Mouse (Mus musculus) E14TG2a.4 (cell line): ENCODE measurements at regions not wholly inside any gene's neighbourhood (a gene's known extent, or its start where the extent isn't known, plus 50 kb on each side); places are given as distances from the start of the nearest gene placed in this dataset.
"Not testable (repeated sequence)": the region's sequence is repeated elsewhere in the genome, so short reads cannot be mapped to it uniquely, and the experiment has no call there.

Source experiments
- H3K27me3 ChIP-seq: 2 replicates; pipeline ENCODE4 v1.6.1; 2014; ENCODE audit warnings: low read length, control low read depth; ENCODE audit not compliant: insufficient read depth
- H3K36me3 ChIP-seq: 2 replicates; pipeline ENCODE4 v1.6.1; 2014; ENCODE audit warnings: low read length, control low read depth; ENCODE audit not compliant: insufficient read depth
- H3K4me1 ChIP-seq: replicated peaks from 2 replicates; pipeline ENCODE4 v1.6.1; 2014; ENCODE audit warnings: low read depth, low read length, control low read depth
- H3K4me3 ChIP-seq: replicated peaks from 2 replicates; pipeline ENCODE4 v1.5.1; 2014; ENCODE audit warnings: mild to moderate bottlenecking, low read length
- H3K9me3 ChIP-seq: 2 replicates; pipeline ENCODE4 v1.6.1; 2014; ENCODE audit warnings: low read length, control low read depth
- CTCF ChIP-seq: conservative IDR thresholded peaks from 2 replicates; pipeline ENCODE4 v1.5.1; 2014; ENCODE audit warnings: low read length
- NANOG ChIP-seq: IDR thresholded peaks from 2 replicates; pipeline ENCODE4 v1.6.1; 2014; ENCODE audit warnings: borderline replicate concordance, low read length, mixed read lengths
- POU5F1 ChIP-seq: IDR thresholded peaks from 2 replicates; pipeline ENCODE4 v1.6.1; 2014; ENCODE audit warnings: low read length, borderline replicate concordance

GRCm38 (mm10) chr12:70655411-70655811 is 169.9 kb upstream of the Frmd6 start:
- H3K9me3 ChIP-seq: no peaks in the 10 kb centered on the region
- H3K4me1 ChIP-seq: no peaks in the 10 kb centered on the region
- no peak overlapping the region for H3K4me3 ChIP-seq
- TF ChIP-seq CTCF: no peak
- TF ChIP-seq NANOG: no peak
- TF ChIP-seq POU5F1: no peak
- H3K27me3 ChIP-seq: no peaks in the 10 kb centered on the region
- H3K36me3 ChIP-seq: no peaks in the 10 kb centered on the region

DNA sequence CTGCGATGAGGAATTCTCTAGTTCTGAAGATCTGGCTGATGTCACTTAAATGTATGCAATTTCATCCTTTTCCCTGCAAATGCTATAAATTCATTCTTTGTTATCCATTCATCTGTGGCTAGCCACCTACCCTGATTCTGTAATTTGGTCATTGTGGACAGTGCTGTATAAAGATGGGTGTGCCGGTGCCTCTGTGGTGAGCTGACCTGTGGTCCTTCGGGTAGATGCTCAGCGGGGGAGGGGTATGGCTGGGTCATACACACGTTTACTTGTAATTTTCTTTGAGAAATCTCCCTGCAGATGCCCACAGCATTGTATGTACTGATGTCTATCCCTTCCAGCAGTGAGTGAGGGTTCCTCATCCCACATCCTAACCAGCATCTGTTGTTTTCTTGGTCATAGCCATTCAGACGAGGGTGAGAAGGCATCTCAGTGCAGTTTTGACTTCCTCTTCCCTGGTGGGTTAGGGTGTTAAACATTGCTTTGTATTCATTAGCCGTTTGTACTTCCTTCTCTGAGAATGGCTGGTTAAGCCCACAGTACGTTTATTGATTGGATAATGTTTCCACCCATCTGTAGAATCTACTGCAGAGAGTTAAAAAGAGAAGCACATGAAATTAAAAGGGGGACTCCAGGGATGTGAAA is 169.3 kb upstream of the Frmd6 start:
- no peak overlapping the region for H3K4me3 ChIP-seq
- no peaks in the 10 kb centered on the region for H3K27me3 ChIP-seq
- H3K9me3 ChIP-seq: no peaks in the 10 kb centered on the region
- TF ChIP-seq NANOG (no peak), POU5F1 (no peak), CTCF (no peak)
- H3K36me3 ChIP-seq: no peaks in the 10 kb centered on the region
- H3K4me1 ChIP-seq: no peaks in the 10 kb centered on the region

DNA sequence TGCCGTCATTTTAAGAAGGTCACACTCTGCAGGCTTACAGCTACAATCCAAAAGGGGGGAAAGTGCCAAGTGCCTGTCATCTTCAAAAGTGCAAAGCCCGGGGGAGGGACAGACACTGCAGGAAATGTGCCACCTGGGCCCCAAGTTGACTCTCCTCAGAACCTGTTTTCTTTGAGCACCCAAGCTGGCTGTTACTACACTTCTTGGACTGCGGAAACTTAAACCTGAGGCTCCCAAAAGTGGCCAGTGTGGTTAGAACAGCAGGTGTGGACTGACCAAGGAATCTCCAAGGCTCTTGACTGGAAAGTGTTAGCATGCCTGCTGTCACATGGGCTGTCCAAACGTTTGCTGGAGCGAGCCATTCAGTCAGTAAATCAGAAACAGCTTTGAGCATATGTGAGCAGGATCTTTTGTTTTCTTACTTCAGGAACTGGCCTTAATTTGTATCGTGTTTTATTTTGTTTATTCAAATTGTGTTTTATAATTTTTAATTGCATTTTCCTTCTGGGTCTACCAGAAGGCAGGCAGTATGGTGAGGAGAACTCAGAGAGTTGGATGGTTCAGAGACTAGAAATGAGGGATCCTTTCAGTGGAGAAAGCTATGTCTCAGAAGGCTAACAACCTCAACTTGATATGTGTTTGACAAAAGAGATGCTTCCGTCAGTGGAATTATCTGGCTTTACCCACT is 168.4 kb upstream of the Frmd6 start:
- H3K36me3 ChIP-seq: no peaks in the 10 kb centered on the region
- no peaks in the 10 kb centered on the region for H3K9me3 ChIP-seq
- TF ChIP-seq CTCF: no peak
- TF ChIP-seq POU5F1: no peak
- TF ChIP-seq NANOG: no peak
- no peaks in the 10 kb centered on the region for H3K4me1 ChIP-seq
- H3K27me3 ChIP-seq: no peaks in the 10 kb centered on the region
- H3K4me3 ChIP-seq: no peak overlapping the region

GRCm38 (mm10) chr12:70657493-70657810 is 167.9 kb upstream of the Frmd6 start:
- no peaks in the 10 kb centered on the region for H3K9me3 ChIP-seq
- no peak for TF ChIP-seq NANOG
- no peak for TF ChIP-seq POU5F1
- no peak for TF ChIP-seq CTCF
- H3K36me3 ChIP-seq: no peaks in the 10 kb centered on the region

GRCm38 (mm10) chr12:70658106-70658505 is 167.2 kb upstream of the Frmd6 start:
- no peaks in the 10 kb centered on the region for H3K9me3 ChIP-seq
- H3K4me1 ChIP-seq: no peaks in the 10 kb centered on the region
- H3K36me3 ChIP-seq: no peaks in the 10 kb centered on the region
- H3K4me3 ChIP-seq: no peak overlapping the region
- no peak for TF ChIP-seq NANOG
- TF ChIP-seq CTCF: no peak
- H3K27me3 ChIP-seq: no peaks in the 10 kb centered on the region

More at GRCm38 (mm10) chr12:70657493-70657810, 167.9 kb upstream of the Frmd6 start:
- Histone ChIP-seq H3K27me3 (no peaks in the 10 kb centered on the region), H3K4me3 (no peak overlapping the region), H3K4me1 (no peaks in the 10 kb centered on the region)

DNA sequence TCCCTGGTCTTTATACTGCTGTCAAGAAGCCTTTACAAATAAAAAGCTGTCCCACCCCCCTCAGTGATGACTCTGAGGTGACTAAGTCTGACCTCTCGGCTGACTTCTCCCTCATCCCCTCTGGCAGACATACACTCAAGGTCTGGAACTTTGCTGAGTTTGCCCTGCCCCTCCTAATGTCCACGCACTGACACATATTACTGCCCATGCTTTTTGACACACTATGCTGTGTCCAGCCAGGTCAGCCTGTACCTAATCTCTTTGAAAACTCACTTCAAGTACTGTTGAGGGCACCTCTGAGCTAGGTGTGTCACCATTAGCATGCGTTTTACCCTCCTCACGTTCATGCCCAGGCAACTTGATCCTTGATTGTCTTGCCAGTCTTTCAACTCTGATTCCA is 164.9 kb upstream of the Frmd6 start:
- Histone ChIP-seq H3K9me3 (no peaks in the 10 kb centered on the region), H3K36me3 (no peaks in the 10 kb centered on the region), H3K4me1 (no peaks in the 10 kb centered on the region), H3K4me3 (no peak overlapping the region), H3K27me3 (no peaks in the 10 kb centered on the region)
- no peak for TF ChIP-seq CTCF

GRCm38 (mm10) chr12:70668158-70668557 is 157.2 kb upstream of the Frmd6 start:
- not testable (repeated sequence) for H3K9me3 ChIP-seq

GRCm38 (mm10) chr12:70672115-70672514 is 153.2 kb upstream of the Frmd6 start:
- H3K4me1 ChIP-seq: no peaks in the 10 kb centered on the region; the same call in 1 of the 2 replicates
- TF ChIP-seq NANOG (no peak), POU5F1 (no peak), CTCF (no peak)
- H3K4me3 ChIP-seq: no peak overlapping the region
- no peaks in the 10 kb centered on the region for H3K9me3 ChIP-seq
- no peaks in the 10 kb centered on the region for H3K27me3 ChIP-seq
- no peaks in the 10 kb centered on the region for H3K36me3 ChIP-seq

More at GRCm38 (mm10) chr12:70668158-70668557, 157.2 kb upstream of the Frmd6 start:
- not testable (repeated sequence) for H3K27me3 ChIP-seq, H3K36me3 ChIP-seq, H3K4me3 ChIP-seq, H3K4me1 ChIP-seq

DNA sequence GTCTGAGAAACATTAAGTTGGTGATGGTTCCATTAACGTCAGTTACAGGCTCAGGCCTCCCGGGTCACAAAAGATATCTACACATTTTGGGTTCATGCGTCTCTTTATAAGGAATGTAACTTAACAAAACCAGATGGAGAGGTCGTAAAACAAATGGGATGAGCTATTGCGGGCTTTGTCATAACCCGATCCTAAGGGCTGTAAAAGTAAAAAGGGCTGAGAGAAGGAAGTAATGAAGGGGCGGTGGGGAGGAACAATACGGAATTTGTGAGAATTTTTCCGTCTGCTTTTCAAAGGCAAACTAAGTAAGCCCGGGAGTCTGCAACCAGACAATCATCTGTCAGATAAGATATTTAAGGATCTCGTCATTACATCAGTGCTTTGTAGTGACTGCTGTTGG is 152.1 kb upstream of the Frmd6 start:
- no peak for TF ChIP-seq POU5F1
- no peak for TF ChIP-seq CTCF
- TF ChIP-seq NANOG: no peak
- peaks cover 3% of the 10 kb centered on the region for H3K9me3 ChIP-seq
- H3K4me1 ChIP-seq: no peaks in the 10 kb centered on the region; the same call in 1 of the 2 replicates
- H3K4me3 ChIP-seq: no peak overlapping the region
- no peaks in the 10 kb centered on the region for H3K27me3 ChIP-seq
- no peaks in the 10 kb centered on the region for H3K36me3 ChIP-seq

GRCm38 (mm10) chr12:70674144-70674543 is 151.2 kb upstream of the Frmd6 start:
- H3K27me3 ChIP-seq: no peaks in the 10 kb centered on the region
- peaks cover 7% of the 10 kb centered on the region for H3K9me3 ChIP-seq
- no peaks in the 10 kb centered on the region; the same call in 1 of the 2 replicates for H3K4me1 ChIP-seq
- TF ChIP-seq CTCF (no peak), NANOG (no peak), POU5F1 (no peak)
- H3K4me3 ChIP-seq: no peak overlapping the region
- H3K36me3 ChIP-seq: no peaks in the 10 kb centered on the region
